Mouse (Mus musculus) kidney, embryonic 16.5 days (tissue): ENCODE measurements at regions not wholly inside any gene's neighbourhood (a gene's known extent, or its start where the extent isn't known, plus 50 kb on each side); places are given as distances from the start of the nearest gene placed in this dataset.

ENCODE experiments used
- ATAC-seq: fragments of 200-750 bp; cut with Nextera tagmentation; 2 replicates; pipeline ENCODE4 v1.8.0; 2017; ENCODE audit warnings: moderate TSS enrichment; ENCODE audit not compliant: low FRiP score, low TSS enrichment
- H3K27ac ChIP-seq: fragments of 300-500 bp; sonication (generic); 2 replicates; pipeline ENCODE4 v1.5.1; 2014; ENCODE audit warnings: low read length
- H3K27me3 ChIP-seq: fragments of 300-500 bp; sonication (generic); 2 replicates; pipeline ENCODE4 v1.6.1; 2014; ENCODE audit warnings: low read length, control low read depth, mixed read lengths; ENCODE audit not compliant: insufficient read depth
- H3K36me3 ChIP-seq: fragments of 300-500 bp; sonication (generic); 2 replicates; pipeline ENCODE4 v1.6.1; 2014; ENCODE audit warnings: low read length, control low read depth, mixed read lengths; ENCODE audit not compliant: insufficient read depth
- H3K4me1 ChIP-seq: fragments of 300-500 bp; sonication (generic); 2 replicates; pipeline ENCODE4 v1.6.1; 2014; ENCODE audit warnings: low read length, control low read depth, mixed read lengths; ENCODE audit not compliant: insufficient read depth
- H3K4me2 ChIP-seq: fragments of 300-500 bp; sonication (generic); replicated peaks from 2 replicates; pipeline ENCODE4 v1.6.1; 2014; ENCODE audit warnings: low read depth, low read length
- H3K4me3 ChIP-seq: fragments of 300-500 bp; sonication (generic); 2 replicates; pipeline ENCODE4 v1.5.1; 2014; ENCODE audit warnings: mild to moderate bottlenecking, low read length
- H3K9ac ChIP-seq: fragments of 300-500 bp; sonication (generic); replicated peaks from 2 replicates; pipeline ENCODE4 v1.6.1; 2014; ENCODE audit warnings: low read length
- H3K9me3 ChIP-seq: fragments of 300-500 bp; sonication (generic); 2 replicates; pipeline ENCODE4 v1.6.1; 2016; ENCODE audit warnings: low read length, control low read depth
- WGBS: fragments of 180-500 bp; shearing (Covaris S2); extraction: QIAGEN DNeasy Blood & Tissue Kit; methylation state at CpG from one replicate; pipeline ENCODE4 v1.1.7; 2014; 5-methylcytosine and 5-hydroxymethylcytosine counted together

DNA sequence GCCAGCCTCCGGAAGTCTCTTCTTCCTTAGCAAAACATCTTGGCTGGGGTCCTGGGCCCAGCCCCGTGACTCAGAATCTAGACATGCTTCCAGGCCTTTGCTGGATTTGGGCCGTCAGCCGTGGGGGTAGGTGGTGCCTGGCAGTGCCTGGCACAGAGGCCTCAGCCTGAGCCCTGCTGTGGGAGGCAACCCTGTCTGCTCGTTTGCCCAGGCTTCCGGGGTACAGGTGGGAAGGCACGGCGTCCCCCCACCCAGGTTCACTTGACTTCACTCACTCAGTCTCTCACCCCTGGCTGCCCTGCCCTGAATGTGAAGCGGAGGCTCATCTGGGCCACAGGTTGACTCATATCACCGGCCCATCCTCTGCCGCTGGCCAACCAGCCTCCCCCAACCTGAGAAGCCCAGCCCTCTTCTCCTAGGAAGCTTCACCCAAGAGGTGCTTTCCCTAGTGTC is 99.9 kb upstream of the Tmem189 start:
- H3K9ac ChIP-seq = no peak overlapping the region
- WGBS = 74% methylated on average over 11 of the region's 11 CpGs
- H3K27me3 ChIP-seq = no peaks in the 10 kb centered on the region
- no peak overlapping the region for H3K4me3 ChIP-seq
- no peaks in the 10 kb centered on the region for H3K36me3 ChIP-seq
- peaks cover 9% of the 10 kb centered on the region; the same call in 1 of the 2 replicates for H3K4me1 ChIP-seq
- no peak overlapping the region for H3K4me2 ChIP-seq
- no peaks in the 10 kb centered on the region for H3K9me3 ChIP-seq
- H3K27ac ChIP-seq = no peak overlapping the region
- 0 out of 2 replicates have a peak, but pooled peaks have one; percentile 8 for ATAC-seq

DNA sequence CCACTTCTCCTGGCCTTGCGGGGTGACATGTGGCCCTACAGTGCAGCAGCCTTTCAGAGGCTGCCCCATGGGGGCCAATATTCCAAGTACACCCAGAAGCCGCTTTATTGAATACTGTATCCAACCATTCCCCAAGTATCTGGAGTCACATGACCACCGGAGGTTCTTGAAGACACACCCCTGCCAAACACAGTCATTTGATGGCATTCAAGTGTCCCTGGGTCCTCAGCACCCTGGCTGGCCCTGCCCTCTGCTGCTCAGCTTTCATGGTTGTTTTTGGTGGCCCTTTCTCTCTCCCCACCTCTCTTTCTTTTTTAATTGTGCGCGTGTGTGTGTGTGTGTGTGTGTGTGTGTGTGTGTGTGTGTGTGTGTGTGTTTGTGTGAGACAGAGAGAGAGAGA is 97.3 kb upstream of the Tmem189 start:
- Histone ChIP-seq H3K36me3 (no peaks in the 10 kb centered on the region), H3K9me3 (no peaks in the 10 kb centered on the region), H3K27me3 (no peaks in the 10 kb centered on the region), H3K27ac (no peak overlapping the region), H3K4me2 (no peak overlapping the region), H3K4me1 (peaks cover 14% of the 10 kb centered on the region), H3K4me3 (no peak overlapping the region), H3K9ac (no peak overlapping the region)
- no peak for ATAC-seq
- WGBS = 91% methylated on average over 4 of the region's 5 CpGs

DNA sequence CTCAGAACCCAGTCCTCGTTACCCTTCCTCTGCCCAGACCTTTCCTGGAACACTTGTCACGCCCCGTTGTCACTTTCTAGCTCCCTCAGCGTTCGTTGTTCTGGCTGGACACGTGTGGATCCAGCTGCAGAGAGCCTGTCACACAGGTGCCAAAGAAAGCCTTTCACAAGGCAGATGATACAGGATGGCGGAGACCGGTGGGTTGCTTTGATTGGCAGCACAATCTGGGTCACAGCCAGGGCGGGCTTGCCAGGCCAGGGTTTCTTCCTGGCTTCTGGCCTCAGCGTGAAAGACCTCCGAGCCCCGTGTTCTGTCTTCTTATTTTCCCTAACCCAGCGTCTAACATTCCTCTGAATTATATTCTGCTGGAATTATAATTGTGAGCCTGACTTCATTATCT is 94.7 kb upstream of the Tmem189 start:
- Histone ChIP-seq H3K27me3 (no peaks in the 10 kb centered on the region), H3K4me2 (no peak overlapping the region), H3K4me1 (peaks cover 21% of the 10 kb centered on the region), H3K9ac (no peak overlapping the region), H3K9me3 (no peaks in the 10 kb centered on the region), H3K36me3 (no peaks in the 10 kb centered on the region), H3K27ac (no peak overlapping the region), H3K4me3 (no peak overlapping the region)
- ATAC-seq = no peak
- 78% methylated on average over 13 of the region's 13 CpGs for WGBS

DNA sequence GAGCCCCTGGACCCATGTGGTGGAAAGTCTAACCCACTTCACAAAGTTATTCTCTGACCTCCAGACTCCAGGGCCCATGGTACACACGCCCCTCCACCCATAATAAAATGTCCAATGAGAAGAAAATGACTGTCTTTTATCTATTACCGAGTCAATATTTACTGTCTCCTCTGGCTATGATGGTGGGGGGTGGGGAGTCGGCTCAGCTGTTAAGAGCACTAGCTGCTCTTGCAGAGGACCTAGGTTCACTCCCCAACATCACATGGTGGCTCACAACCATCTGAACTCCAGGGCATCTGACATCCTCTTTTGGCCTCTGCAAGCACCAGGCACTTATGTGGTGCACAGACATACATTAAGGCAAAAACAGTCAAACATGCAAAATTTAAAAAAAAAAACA is 93.8 kb upstream of the Tmem189 start:
- Histone ChIP-seq H3K36me3 (no peaks in the 10 kb centered on the region), H3K27ac (no peak overlapping the region), H3K4me3 (no peak overlapping the region), H3K9ac (no peak overlapping the region), H3K9me3 (no peaks in the 10 kb centered on the region), H3K4me1 (peaks cover 31% of the 10 kb centered on the region), H3K27me3 (no peaks in the 10 kb centered on the region), H3K4me2 (no peak overlapping the region)
- 77% methylated on average over 3 of the region's 3 CpGs for WGBS
- no peak for ATAC-seq

DNA sequence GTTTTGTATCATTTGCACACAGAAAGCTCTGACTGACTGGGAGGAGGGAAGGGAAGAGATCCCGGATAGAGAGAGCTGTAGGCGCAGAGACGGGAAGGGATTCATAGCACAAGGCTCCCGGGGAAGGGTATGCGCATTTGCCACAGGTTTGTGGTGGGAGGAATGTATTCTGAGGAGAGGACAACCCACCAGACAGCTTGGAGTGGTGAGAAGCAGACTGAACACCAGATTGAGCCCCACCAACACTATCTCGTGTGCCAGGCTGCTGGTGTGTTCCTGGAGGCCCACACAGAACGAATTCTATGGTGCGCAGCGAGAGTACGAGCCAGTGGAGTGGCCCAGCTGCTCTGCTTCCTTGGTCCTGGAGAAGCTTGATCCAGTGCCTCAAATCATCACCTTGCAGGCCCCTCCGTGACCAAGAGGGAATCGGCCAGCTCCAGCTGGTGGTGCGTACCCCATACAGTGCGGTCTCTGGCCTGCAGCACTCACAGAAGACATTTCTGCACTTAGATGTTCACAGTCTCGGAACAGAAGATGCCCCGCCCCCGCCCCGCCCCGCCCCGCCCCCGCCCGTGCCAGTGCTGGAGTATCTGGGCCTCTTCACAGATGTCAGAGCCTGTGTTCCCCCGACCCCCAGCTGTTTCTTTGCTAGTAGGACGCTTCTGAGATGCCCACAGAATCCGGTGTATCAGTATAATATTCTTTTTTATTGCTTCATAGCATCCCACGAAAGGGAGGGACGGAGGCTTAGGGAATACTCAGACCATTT is 92.8 kb upstream of the Tmem189 start:
- Histone ChIP-seq H3K27me3 (no peaks in the 10 kb centered on the region), H3K4me2 (no peak overlapping the region), H3K9ac (peak overlapping the region; percentile 34; the same call in 1 of the 2 replicates), H3K27ac (no peak overlapping the region; the same call in 1 of the 2 replicates), H3K4me3 (no peak overlapping the region), H3K9me3 (no peaks in the 10 kb centered on the region), H3K4me1 (peaks cover 36% of the 10 kb centered on the region), H3K36me3 (no peaks in the 10 kb centered on the region)
- 37% methylated on average over 27 of the region's 27 CpGs for WGBS
- ATAC-seq = no peak

DNA sequence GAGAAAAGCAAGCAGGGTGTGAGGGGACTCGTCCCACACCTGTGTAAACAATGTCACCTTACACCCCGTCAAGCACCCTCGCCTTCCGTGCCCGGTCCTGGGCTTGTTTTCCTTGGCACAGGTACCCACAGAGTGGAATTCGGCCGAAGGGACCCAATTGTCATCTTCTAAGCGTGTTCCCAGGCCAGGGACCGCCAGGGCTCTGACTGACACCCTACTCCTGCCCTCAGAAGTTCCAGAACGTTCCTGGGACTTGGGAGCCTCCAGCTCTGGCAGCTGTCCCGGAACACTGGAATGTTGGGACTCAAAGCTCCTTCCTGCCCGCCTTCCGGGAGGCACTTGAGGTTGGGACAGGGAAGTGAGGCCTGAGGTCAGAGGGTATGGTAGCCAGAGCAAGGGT is 91.9 kb upstream of the Tmem189 start:
- Histone ChIP-seq H3K9ac (no peak overlapping the region), H3K4me2 (no peak overlapping the region), H3K36me3 (no peaks in the 10 kb centered on the region), H3K27me3 (no peaks in the 10 kb centered on the region), H3K27ac (no peak overlapping the region), H3K4me1 (peaks cover 41% of the 10 kb centered on the region), H3K9me3 (no peaks in the 10 kb centered on the region), H3K4me3 (no peak overlapping the region)
- 35% methylated on average over 13 of the region's 13 CpGs for WGBS
- no peak for ATAC-seq

DNA sequence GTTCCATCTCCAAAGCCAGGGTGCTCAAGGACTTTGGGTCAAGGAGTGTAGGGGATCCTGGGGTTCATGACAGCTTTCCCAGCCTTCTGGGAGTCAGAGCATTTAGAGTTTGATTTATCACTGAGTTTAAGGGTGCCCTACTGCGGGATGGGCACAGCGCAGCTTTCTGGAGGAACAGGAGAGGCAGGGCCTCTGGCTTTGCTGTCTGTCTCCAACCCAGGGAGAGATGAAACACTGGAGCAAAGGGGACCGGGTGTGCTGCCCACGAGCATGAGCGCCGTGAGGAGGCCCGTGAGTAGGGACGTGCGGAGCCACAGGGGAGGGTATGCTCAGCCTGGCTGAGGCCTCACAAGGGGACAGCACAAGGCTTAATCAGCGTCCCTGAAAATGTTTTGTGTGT is 89.1 kb upstream of the Tmem189 start:
- no peak overlapping the region for H3K4me3 ChIP-seq
- no peaks in the 10 kb centered on the region for H3K9me3 ChIP-seq
- 50% methylated on average over 10 of the region's 10 CpGs for WGBS
- peak overlapping the region; percentile 70 for H3K4me2 ChIP-seq
- H3K9ac ChIP-seq = peak overlapping the region; percentile 85; the same call in 1 of the 2 replicates
- ATAC-seq = no peak
- no peaks in the 10 kb centered on the region for H3K27me3 ChIP-seq
- no peak overlapping the region for H3K27ac ChIP-seq
- H3K36me3 ChIP-seq = no peaks in the 10 kb centered on the region
- H3K4me1 ChIP-seq = peaks cover 55% of the 10 kb centered on the region

- Histone ChIP-seq H3K9me3 (no peaks in the 10 kb centered on the region), H3K4me2 (peak overlapping the region; percentile 70), H3K27me3 (no peaks in the 10 kb centered on the region), H3K4me1 (peaks cover 55% of the 10 kb centered on the region), H3K9ac (peak overlapping the region; percentile 85), H3K27ac (peak overlapping the region; percentile 93; the same call in 1 of the 2 replicates), H3K36me3 (no peaks in the 10 kb centered on the region), H3K4me3 (peak overlapping the region; percentile 57)
- ATAC-seq = no peak
- 43% methylated on average over 4 of the region's 4 CpGs for WGBS
Measured at GRCm38 (mm10) chr2:167778271-167778670, 88.6 kb upstream of the Tmem189 start.

- peak; percentile 72 for ATAC-seq
- H3K9me3 ChIP-seq = no peaks in the 10 kb centered on the region
- H3K4me1 ChIP-seq = peaks cover 55% of the 10 kb centered on the region
- H3K27ac ChIP-seq = peak overlapping the region; percentile 93
- under 1% methylated on average over 33 of the region's 33 CpGs for WGBS
- peak overlapping the region; percentile 70 for H3K4me2 ChIP-seq
- H3K36me3 ChIP-seq = no peaks in the 10 kb centered on the region
- no peaks in the 10 kb centered on the region for H3K27me3 ChIP-seq
- H3K9ac ChIP-seq = peak overlapping the region; percentile 85
- H3K4me3 ChIP-seq = peak overlapping the region; percentile 57
Measured at GRCm38 (mm10) chr2:167777331-167778085, 87.9 kb upstream of the Tmem189 start.
